Mouse (Mus musculus): ENCODE data around the gene Nav2. TPM values are rescaled to one million over a fixed set of nuclear protein-coding genes. Genes with fewer than 3 reads are reported as not detected.

The Nav2 gene
- polyA plus RNA-seq, 1 experiment from 2014 or later: 22.4 TPM

DNA sequence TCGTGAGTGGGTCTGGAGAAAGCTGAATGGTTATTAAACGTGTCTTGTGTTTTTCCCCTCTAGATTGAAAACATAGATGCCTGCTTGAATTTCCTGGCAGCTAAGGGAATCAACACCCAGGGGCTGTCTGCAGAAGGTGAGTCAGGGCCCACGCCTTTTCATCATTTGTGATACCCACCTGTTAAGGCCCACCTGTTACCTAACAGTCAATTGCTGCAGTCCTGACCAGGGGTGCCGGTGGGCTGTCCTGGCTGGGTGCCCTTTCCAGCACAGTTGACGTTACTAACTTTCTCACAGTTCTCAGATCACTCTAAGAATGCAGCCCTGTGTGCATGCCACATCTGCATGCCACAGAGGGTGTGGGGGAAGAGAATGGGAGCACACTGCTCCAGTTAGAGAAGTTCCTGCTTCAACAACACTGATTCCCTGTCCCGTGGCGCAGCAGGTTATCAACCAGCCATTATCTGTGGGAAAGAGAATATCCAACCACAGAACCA, 489.6 kb downstream of the Nav2 start:
- no peak for DNase-seq (ENCODE audit: low spot score)
- Histone ChIP-seq H3K4me1 (ENCODE audit: insufficient read depth, low read depth, low read length) (0 out of 2 replicates have a peak, but pooled peaks cover under 1% of the 10 kb centered on the region), H3K4me2 (replicated peaks; ENCODE audit: low read depth, low read length) (no peak overlapping the region), H3K4me3 (ENCODE audit: low read depth, low read length) (no peak overlapping the region), H3K27ac (ENCODE audit: low read length) (no peak overlapping the region), H3K9me3 (ENCODE audit: low read length) (no peaks in the 10 kb centered on the region), H3K9ac (replicated peaks; ENCODE audit: low read depth) (no peak overlapping the region), H3K27me3 (replicated peaks; ENCODE audit: insufficient read depth, low read length) (no peaks in the 10 kb centered on the region), H3K36me3 (ENCODE audit: insufficient read depth, low read length) (no peaks in the 10 kb centered on the region)
- ATAC-seq: no peak
- TF ChIP-seq CTCF (IDR thresholded peaks at IDR 0.05) (no peak), EP300 (IDR thresholded peaks at IDR 0.05) (no peak)
- 62% methylated on average over 7 of the region's 7 CpGs for WGBS

DNA sequence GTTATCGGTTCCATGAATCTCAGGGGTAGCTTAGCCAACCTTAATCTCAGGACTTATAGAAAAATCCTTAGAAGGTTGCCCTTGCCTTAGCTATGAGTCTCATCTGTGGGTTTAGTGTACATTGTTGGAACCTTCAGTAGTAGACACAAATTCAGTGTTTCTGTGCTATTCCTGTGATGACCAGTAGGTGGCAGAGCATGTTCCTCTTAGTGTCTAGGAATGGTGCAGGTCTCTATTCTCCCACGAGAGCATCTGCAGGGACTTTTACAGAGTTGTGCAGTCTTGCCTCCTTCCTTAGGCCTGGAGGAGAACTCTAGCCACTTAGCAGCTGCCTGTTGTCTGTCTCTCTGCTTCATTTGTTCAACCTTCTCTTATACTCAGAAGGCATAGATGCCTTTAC, 490.8 kb downstream of the Nav2 start:
- DNase-seq (ENCODE audit: low spot score) (peak; percentile 79), ATAC-seq (peak; percentile 32; the same call in 1 of the 2 replicates)
- Histone ChIP-seq H3K27ac (ENCODE audit: low read length) (no peak overlapping the region), H3K36me3 (ENCODE audit: insufficient read depth, low read length) (no peaks in the 10 kb centered on the region), H3K9me3 (ENCODE audit: low read length) (no peaks in the 10 kb centered on the region), H3K9ac (replicated peaks; ENCODE audit: low read depth) (no peak overlapping the region), H3K4me3 (ENCODE audit: low read depth, low read length) (no peak overlapping the region), H3K27me3 (replicated peaks; ENCODE audit: insufficient read depth, low read length) (no peaks in the 10 kb centered on the region), H3K4me2 (replicated peaks; ENCODE audit: low read depth, low read length) (no peak overlapping the region), H3K4me1 (ENCODE audit: insufficient read depth, low read depth, low read length) (no peaks in the 10 kb centered on the region)
- 39% methylated on average over 2 of the region's 2 CpGs for WGBS
- peak; percentile 96 for TF ChIP-seq CTCF (IDR thresholded peaks at IDR 0.05)
- TF ChIP-seq EP300 (IDR thresholded peaks at IDR 0.05): no peak

DNA sequence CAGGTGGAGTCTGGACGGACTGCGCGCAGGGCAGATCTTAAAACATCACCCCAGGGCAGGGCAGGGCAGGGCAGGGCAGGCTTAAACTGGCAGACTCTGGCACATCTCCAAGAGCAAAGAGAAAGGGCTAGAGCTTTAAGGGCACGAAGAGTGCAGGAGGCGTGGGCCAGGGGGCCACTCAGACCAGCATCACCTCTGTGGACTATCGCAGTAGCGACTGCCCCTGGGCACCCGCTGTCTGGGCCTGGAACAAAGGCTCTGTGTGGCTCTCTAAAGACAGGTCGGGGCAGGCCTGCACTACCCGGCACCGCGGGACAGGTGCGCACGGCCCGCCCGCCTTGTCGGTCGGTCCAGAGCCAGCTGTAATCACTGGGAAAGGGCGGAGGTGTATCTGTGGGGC, 491.9 kb downstream of the Nav2 start:
- H3K9me3 ChIP-seq (ENCODE audit: low read length): no peaks in the 10 kb centered on the region
- DNase-seq (ENCODE audit: low spot score) (peak; percentile 54), ATAC-seq (peak; percentile 54)
- no peaks in the 10 kb centered on the region for H3K4me1 ChIP-seq (ENCODE audit: insufficient read depth, low read depth, low read length)
- no peak overlapping the region for H3K4me3 ChIP-seq (ENCODE audit: low read depth, low read length)
- TF ChIP-seq EP300 (IDR thresholded peaks at IDR 0.05) (no peak), CTCF (IDR thresholded peaks at IDR 0.05) (no peak)
- no peak overlapping the region for H3K4me2 ChIP-seq (replicated peaks; ENCODE audit: low read depth, low read length)
- no peak overlapping the region for H3K27ac ChIP-seq (ENCODE audit: low read length)
- H3K36me3 ChIP-seq (ENCODE audit: insufficient read depth, low read length): no peaks in the 10 kb centered on the region
- H3K9ac ChIP-seq (replicated peaks; ENCODE audit: low read depth): no peak overlapping the region
- 55% methylated on average over 19 of the region's 19 CpGs for WGBS
- no peaks in the 10 kb centered on the region for H3K27me3 ChIP-seq (replicated peaks; ENCODE audit: insufficient read depth, low read length)

DNA sequence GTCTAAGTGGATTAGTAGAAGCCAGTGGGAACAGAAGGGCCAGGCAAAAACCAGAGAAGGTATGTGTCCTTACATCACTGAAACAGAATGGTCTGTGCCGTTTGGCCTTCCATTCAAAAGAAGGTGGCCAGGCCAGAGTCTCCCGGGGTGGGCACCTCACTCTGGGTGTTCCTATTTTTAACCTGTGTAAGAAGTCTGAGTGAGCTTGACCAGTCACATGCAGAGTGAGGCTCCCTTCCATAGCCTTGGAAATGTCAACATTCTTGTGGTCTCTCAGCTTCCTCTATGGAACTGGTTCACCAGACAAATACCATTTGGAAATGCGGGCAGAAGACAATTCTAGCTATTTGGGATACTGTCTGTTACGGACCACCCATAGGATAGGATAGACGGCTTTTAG, 494.0 kb downstream of the Nav2 start:
- Histone ChIP-seq H3K4me2 (replicated peaks; ENCODE audit: low read depth, low read length) (no peak overlapping the region), H3K27ac (ENCODE audit: low read length) (no peak overlapping the region), H3K4me1 (ENCODE audit: insufficient read depth, low read depth, low read length) (no peaks in the 10 kb centered on the region), H3K9ac (replicated peaks; ENCODE audit: low read depth) (no peak overlapping the region), H3K9me3 (ENCODE audit: low read length) (no peaks in the 10 kb centered on the region), H3K36me3 (ENCODE audit: insufficient read depth, low read length) (no peaks in the 10 kb centered on the region), H3K27me3 (replicated peaks; ENCODE audit: insufficient read depth, low read length) (no peaks in the 10 kb centered on the region), H3K4me3 (ENCODE audit: low read depth, low read length) (no peak overlapping the region)
- peak; percentile 23 for DNase-seq (ENCODE audit: low spot score)
- no peak for TF ChIP-seq EP300 (IDR thresholded peaks at IDR 0.05)
- no peak for TF ChIP-seq CTCF (IDR thresholded peaks at IDR 0.05)
- 70% methylated on average over 5 of the region's 5 CpGs for WGBS
- no peak for ATAC-seq

DNA sequence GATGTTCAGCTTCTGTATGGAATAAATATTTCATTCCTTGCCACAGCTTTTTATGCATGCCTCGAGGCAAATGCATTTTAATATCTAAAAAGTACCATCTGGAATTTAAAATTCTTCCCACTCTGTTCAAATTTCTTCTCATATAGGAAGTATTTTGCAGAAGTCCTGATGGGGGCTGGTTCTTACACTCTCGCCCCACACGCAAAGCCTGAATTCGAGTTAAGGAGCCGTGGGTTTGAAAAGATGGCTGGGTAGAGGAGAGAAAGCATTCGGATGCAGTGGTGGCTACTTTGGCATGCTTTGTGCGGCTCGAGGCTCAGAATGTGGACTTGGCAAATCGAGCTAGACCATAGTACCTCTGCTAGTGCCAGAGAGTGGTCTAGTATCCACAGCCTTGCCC, 499.2 kb downstream of the Nav2 start:
- H3K4me3 ChIP-seq (ENCODE audit: low read depth, low read length): no peak overlapping the region
- H3K9me3 ChIP-seq (ENCODE audit: low read length): no peaks in the 10 kb centered on the region
- TF ChIP-seq CTCF (IDR thresholded peaks at IDR 0.05) (no peak), EP300 (IDR thresholded peaks at IDR 0.05) (no peak)
- H3K27me3 ChIP-seq (replicated peaks; ENCODE audit: insufficient read depth, low read length): no peaks in the 10 kb centered on the region
- DNase-seq (ENCODE audit: low spot score) (no peak), ATAC-seq (no peak)
- no peak overlapping the region for H3K4me2 ChIP-seq (replicated peaks; ENCODE audit: low read depth, low read length)
- H3K9ac ChIP-seq (replicated peaks; ENCODE audit: low read depth): no peak overlapping the region
- 84% methylated on average over 9 of the region's 9 CpGs for WGBS
- no peaks in the 10 kb centered on the region for H3K4me1 ChIP-seq (ENCODE audit: insufficient read depth, low read depth, low read length)
- H3K27ac ChIP-seq (ENCODE audit: low read length): no peak overlapping the region
- H3K36me3 ChIP-seq (ENCODE audit: insufficient read depth, low read length): 0 out of 2 replicates have a peak, but pooled peaks cover 3% of the 10 kb centered on the region

DNA sequence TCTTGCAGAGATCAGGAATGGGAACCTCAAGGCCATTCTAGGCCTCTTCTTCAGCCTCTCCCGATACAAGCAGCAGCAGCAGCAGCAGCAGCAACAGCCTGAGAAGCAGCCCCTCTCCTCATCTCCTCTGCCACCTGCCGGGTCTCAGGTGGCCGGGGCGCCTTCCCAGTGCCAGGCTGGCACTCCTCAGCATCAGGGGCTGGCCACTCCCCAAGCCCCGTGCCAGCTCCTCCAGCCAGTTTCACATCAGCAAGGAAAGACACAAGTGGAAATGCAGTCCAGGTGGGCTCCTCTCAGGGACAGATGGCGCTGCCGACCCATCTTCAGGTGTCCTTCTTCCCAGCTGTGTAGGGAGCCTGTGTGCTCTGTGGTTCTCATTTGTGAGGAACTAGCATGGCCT, 500.1 kb downstream of the Nav2 start:
- DNase-seq (ENCODE audit: low spot score) (no peak), ATAC-seq (no peak)
- no peaks in the 10 kb centered on the region for H3K27me3 ChIP-seq (replicated peaks; ENCODE audit: insufficient read depth, low read length)
- H3K4me3 ChIP-seq (ENCODE audit: low read depth, low read length): no peak overlapping the region
- no peaks in the 10 kb centered on the region for H3K4me1 ChIP-seq (ENCODE audit: insufficient read depth, low read depth, low read length)
- H3K9me3 ChIP-seq (ENCODE audit: low read length): no peaks in the 10 kb centered on the region
- no peak overlapping the region for H3K27ac ChIP-seq (ENCODE audit: low read length)
- H3K36me3 ChIP-seq (ENCODE audit: insufficient read depth, low read length): 0 out of 2 replicates have a peak, but pooled peaks cover 3% of the 10 kb centered on the region
- no peak overlapping the region for H3K4me2 ChIP-seq (replicated peaks; ENCODE audit: low read depth, low read length)
- TF ChIP-seq CTCF (IDR thresholded peaks at IDR 0.05) (no peak), EP300 (IDR thresholded peaks at IDR 0.05) (no peak)
- no peak overlapping the region for H3K9ac ChIP-seq (replicated peaks; ENCODE audit: low read depth)
- 96% methylated on average over 7 of the region's 7 CpGs for WGBS

DNA sequence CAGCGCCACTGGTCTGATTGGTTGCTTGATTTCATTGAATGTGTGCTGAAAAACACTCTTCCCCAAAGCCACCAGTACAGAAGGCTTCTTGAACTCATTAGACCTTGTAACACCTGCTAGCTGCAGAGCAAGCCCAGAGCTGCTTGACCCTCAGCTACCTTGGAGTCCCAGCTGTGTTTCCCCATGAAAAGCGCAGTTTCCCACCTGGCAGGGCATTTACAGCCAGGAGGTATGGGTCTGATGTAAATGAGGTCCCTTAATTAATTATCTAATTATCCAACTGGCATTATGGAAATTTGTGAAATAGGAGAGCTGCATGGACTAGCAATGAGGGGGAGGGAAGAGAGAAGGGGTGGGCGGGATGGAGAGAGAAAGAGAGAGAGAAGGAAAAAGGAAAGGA, 500.7 kb downstream of the Nav2 start:
- H3K4me2 ChIP-seq (replicated peaks; ENCODE audit: low read depth, low read length): no peak overlapping the region
- H3K36me3 ChIP-seq (ENCODE audit: insufficient read depth, low read length): 0 out of 2 replicates have a peak, but pooled peaks cover 3% of the 10 kb centered on the region
- no peaks in the 10 kb centered on the region for H3K9me3 ChIP-seq (ENCODE audit: low read length)
- H3K4me3 ChIP-seq (ENCODE audit: low read depth, low read length): no peak overlapping the region
- H3K9ac ChIP-seq (replicated peaks; ENCODE audit: low read depth): no peak overlapping the region
- H3K27me3 ChIP-seq (replicated peaks; ENCODE audit: insufficient read depth, low read length): no peaks in the 10 kb centered on the region
- no peaks in the 10 kb centered on the region for H3K4me1 ChIP-seq (ENCODE audit: insufficient read depth, low read depth, low read length)
- no peak for ATAC-seq
- no peak for DNase-seq (ENCODE audit: low spot score)
- no peak overlapping the region for H3K27ac ChIP-seq (ENCODE audit: low read length)
- no peak for TF ChIP-seq CTCF (IDR thresholded peaks at IDR 0.05)
- TF ChIP-seq EP300 (IDR thresholded peaks at IDR 0.05): no peak
- WGBS: 94% methylated on average over 3 of the region's 3 CpGs

Data from lung, postnatal 0 days (tissue).